Mouse (Mus musculus) midbrain, embryonic 14.5 days (tissue): ENCODE measurements at regions not wholly inside any gene's neighbourhood (a gene's known extent, or its start where the extent isn't known, plus 50 kb on each side); places are given as distances from the start of the nearest gene placed in this dataset.

Experiments
- ATAC-seq: fragments of 200-750 bp; cut with Nextera tagmentation; 2 replicates; pipeline ENCODE4 v1.8.0; 2017; ENCODE audit warnings: moderate number of reproducible peaks, moderate library complexity; ENCODE audit not compliant: low FRiP score, low TSS enrichment
- DNase-seq: peaks from one replicate; pipeline ENCODE4 v3.0.0-alpha.2; 2015
- H3K27ac ChIP-seq: fragments of 300-500 bp; sonication (generic); replicated peaks from 2 replicates; pipeline ENCODE4 v1.5.1; 2014; ENCODE audit warnings: mild to moderate bottlenecking, low read depth, low read length, moderate library complexity
- H3K27me3 ChIP-seq: fragments of 300-500 bp; sonication (generic); 2 replicates; pipeline ENCODE4 v1.6.1; 2014; ENCODE audit warnings: low read length, control low read depth, mixed read lengths; ENCODE audit not compliant: control insufficient read depth, insufficient read depth
- H3K36me3 ChIP-seq: fragments of 300-500 bp; sonication (generic); 2 replicates; pipeline ENCODE4 v1.6.1; 2014; ENCODE audit warnings: low read length, control low read depth; ENCODE audit not compliant: control insufficient read depth, insufficient read depth
- H3K4me1 ChIP-seq: fragments of 300-500 bp; sonication (generic); 2 replicates; pipeline ENCODE4 v1.6.1; 2014; ENCODE audit warnings: mild to moderate bottlenecking, antibody characterized with exemption, low read length, control low read depth; ENCODE audit not compliant: control insufficient read depth, insufficient read depth
- H3K4me2 ChIP-seq: fragments of 300-500 bp; sonication (generic); 2 replicates; pipeline ENCODE4 v1.6.1; 2014; ENCODE audit warnings: mild to moderate bottlenecking, low read length, moderate library complexity
- H3K4me3 ChIP-seq: fragments of 300-500 bp; sonication (generic); replicated peaks from 2 replicates; pipeline ENCODE4 v1.5.1; 2014; ENCODE audit warnings: low read depth, low read length
- H3K9ac ChIP-seq: fragments of 300-500 bp; sonication (generic); replicated peaks from 2 replicates; pipeline ENCODE4 v1.6.1; 2014; ENCODE audit warnings: mild to moderate bottlenecking, low read length, moderate library complexity
- H3K9me3 ChIP-seq: fragments of 300-500 bp; sonication (generic); 2 replicates; pipeline ENCODE4 v1.6.1; 2016; ENCODE audit warnings: low read length, control low read depth, mixed read lengths; ENCODE audit not compliant: control insufficient read depth
- WGBS: fragments of 180-500 bp; shearing (Covaris S2); extraction: QIAGEN DNeasy Blood & Tissue Kit; methylation state at CpG from one replicate; pipeline ENCODE4 v1.1.7; 2014; 5-methylcytosine and 5-hydroxymethylcytosine counted together

GRCm38 (mm10) chr4:28646154-28646553, 166.8 kb upstream of the Epha7 start:
- H3K27me3 ChIP-seq, result no peaks in the 10 kb centered on the region
- 86% methylated on average over 3 of the region's 3 CpGs for WGBS
- H3K27ac ChIP-seq, result no peak overlapping the region
- H3K4me3 ChIP-seq, result no peak overlapping the region
- no peaks in the 10 kb centered on the region for H3K4me1 ChIP-seq
- H3K4me2 ChIP-seq, result no peak overlapping the region
- DNase-seq, result no peak
- H3K36me3 ChIP-seq, result no peaks in the 10 kb centered on the region
- H3K9ac ChIP-seq, result no peak overlapping the region
- no peak for ATAC-seq
- no peaks in the 10 kb centered on the region for H3K9me3 ChIP-seq

DNA sequence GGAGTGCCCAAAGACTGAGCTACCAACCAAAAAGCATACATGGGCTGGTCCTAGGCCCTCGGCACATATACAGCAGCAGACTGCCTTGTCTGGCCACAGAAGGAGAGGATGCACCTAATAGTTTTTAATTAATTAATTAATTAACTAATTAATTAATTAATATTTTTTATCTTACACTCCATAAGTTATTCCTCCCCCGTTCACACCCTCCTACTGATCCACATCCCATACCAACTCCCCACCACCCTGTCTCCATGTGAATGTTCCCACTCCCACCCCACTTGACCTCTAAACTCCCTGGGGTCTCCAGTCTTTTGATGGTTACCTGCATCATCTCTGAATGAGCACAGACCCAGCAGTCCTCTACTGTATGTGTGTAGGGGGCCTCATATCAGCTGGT, 153.5 kb upstream of the Epha7 start:
- Histone ChIP-seq H3K36me3 (no peaks in the 10 kb centered on the region), H3K4me2 (no peak overlapping the region), H3K27ac (no peak overlapping the region), H3K9ac (no peak overlapping the region), H3K27me3 (no peaks in the 10 kb centered on the region), H3K9me3 (no peaks in the 10 kb centered on the region), H3K4me1 (no peaks in the 10 kb centered on the region), H3K4me3 (no peak overlapping the region)
- peak; percentile 37; the same call in 1 of the 2 replicates for ATAC-seq
- 90% methylated on average over 2 of the region's 2 CpGs for WGBS
- DNase-seq, result no peak

- Histone ChIP-seq H3K27me3 (no peaks in the 10 kb centered on the region), H3K9me3 (no peaks in the 10 kb centered on the region), H3K4me3 (no peak overlapping the region), H3K4me2 (no peak overlapping the region), H3K27ac (no peak overlapping the region), H3K36me3 (no peaks in the 10 kb centered on the region), H3K9ac (no peak overlapping the region), H3K4me1 (no peaks in the 10 kb centered on the region)
- no peak for DNase-seq
- 98% methylated on average over 1 of the region's 1 CpGs for WGBS
- ATAC-seq, result no peak
Observed at GRCm38 (mm10) chr4:28698171-28698570, 114.8 kb upstream of the Epha7 start.

- no peaks in the 10 kb centered on the region for H3K4me1 ChIP-seq
- H3K9me3 ChIP-seq, result no peaks in the 10 kb centered on the region
- H3K9ac ChIP-seq, result no peak overlapping the region
- no peak overlapping the region for H3K4me3 ChIP-seq
- no peaks in the 10 kb centered on the region for H3K36me3 ChIP-seq
- ATAC-seq (no peak), DNase-seq (no peak)
- no peaks in the 10 kb centered on the region for H3K27me3 ChIP-seq
- H3K27ac ChIP-seq, result no peak overlapping the region
- WGBS, result 91% methylated on average over 4 of the region's 4 CpGs
- H3K4me2 ChIP-seq, result no peak overlapping the region
Observed at GRCm38 (mm10) chr4:28700481-28700880, 112.5 kb upstream of the Epha7 start.

GRCm38 (mm10) chr4:28703356-28703755, 109.6 kb upstream of the Epha7 start:
- DNase-seq (no peak), ATAC-seq (no peak)
- no peak overlapping the region for H3K4me3 ChIP-seq
- no peak overlapping the region for H3K9ac ChIP-seq
- no peaks in the 10 kb centered on the region for H3K9me3 ChIP-seq
- WGBS, result 93% methylated on average over 6 of the region's 6 CpGs
- no peaks in the 10 kb centered on the region for H3K36me3 ChIP-seq
- H3K4me2 ChIP-seq, result no peak overlapping the region
- no peaks in the 10 kb centered on the region for H3K4me1 ChIP-seq
- H3K27ac ChIP-seq, result no peak overlapping the region
- no peaks in the 10 kb centered on the region for H3K27me3 ChIP-seq
